Mouse (Mus musculus) thymus, postnatal 0 days (tissue): Measurements from ENCODE around the gene Iqcf4. TPM values are rescaled to one million over a fixed set of nuclear protein-coding genes. Genes with fewer than 3 reads are reported as not detected.
"Not testable (repeated sequence)": the region's sequence is repeated elsewhere in the genome, so short reads cannot be mapped to it uniquely, and the experiment has no call there.

ENCODE experiments used
- DNase-seq: peaks from one replicate; pipeline ENCODE4 v3.0.0-alpha.2; 2015; ENCODE audit warnings: low spot score
- polyA plus RNA-seq: library from polyadenylated mRNA; unstranded; fragments of >200 nt; fragmentation: Nextera tagmentation; extraction: Ambion mirVana; gene quantifications from 2 replicates; pipeline ENCODE4 v1.2.1, GENCODE M21; 2015

Gene Iqcf4
- polyA plus RNA-seq: not detected in 2 replicates

DNA sequence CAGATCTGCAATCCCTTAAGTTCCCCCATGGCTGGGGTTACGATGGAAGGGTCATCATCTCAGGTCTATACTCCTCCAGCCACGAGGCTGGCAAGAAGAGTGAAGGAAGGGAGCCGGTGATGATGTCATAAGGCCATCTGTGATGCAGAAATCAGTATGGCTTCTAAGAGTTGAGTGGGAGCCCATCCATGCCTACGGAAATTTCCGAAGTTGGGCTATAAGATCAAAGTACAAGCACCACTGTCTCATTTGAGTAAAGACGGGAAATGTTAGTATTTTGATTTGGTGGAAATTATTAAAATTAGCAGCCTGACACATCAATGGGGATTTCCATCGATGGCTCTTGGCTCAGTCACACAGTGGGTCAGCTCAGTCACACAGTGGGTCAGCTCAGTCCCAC lies at the start of gene Iqcf4:
TSS of gene Iqcf4 (minus strand) at position 101 of the 400 bp plus-strand sequence.
- no peak for DNase-seq

DNA sequence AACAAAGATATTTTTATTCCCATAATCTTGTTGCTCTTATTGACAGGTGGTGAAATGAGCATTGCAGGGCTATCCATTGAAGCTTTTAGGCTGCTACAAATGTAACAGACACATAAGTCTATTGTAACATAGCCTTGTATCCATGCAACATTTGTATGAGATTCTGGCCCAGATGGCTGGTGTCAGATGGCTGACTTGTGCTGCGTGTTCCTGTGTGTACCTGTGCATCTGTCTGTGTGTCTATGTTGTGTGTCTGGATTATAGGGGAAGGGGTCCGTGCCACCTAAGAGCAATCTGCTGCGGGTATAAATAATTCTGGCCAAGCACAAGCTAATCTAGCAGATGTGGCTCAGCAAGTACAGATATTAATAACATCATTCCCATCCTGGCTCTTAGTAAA lies 46.7 kb upstream of the Iqcf4 start:
- DNase-seq: no peak

DNA sequence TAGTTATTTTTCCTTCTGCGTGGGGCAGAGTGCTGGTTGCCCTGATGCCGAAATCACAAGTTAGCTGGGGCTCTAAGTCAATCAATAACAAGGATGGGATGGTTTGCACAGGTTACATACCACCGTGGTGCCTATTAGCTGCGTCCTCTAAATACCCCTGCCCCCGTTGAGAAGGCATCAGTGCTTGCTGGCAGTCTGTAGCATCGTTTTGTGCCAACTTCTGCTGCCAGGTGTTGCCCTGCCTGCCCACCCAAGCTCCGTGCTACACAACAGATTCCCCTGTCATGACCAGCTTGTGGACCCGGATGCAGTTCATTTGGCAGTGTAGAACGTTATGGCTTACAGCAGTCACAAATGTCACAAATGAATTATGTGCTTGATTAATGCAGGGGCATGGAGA lies 45.5 kb upstream of the Iqcf4 start:
- no peak for DNase-seq

DNA sequence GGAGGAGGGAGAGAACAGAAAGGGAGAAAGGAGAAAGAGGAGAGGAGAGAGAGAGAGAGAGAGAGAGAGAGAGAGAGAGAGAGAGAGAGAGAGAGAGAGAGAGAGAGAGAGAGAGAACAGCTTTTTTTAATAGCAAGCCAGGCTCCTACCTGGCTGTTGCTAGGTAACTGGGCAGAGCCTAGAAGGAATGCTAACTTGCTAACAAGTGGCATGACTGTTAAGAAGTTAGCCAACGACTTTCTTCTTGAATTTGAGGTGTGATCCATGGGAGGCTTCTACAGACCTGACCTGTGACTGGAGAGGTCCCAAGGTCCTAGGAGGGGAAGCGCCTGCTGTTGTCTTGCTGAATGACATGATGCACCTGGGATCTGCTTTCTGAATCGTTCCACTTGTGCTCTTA lies 43.8 kb upstream of the Iqcf4 start:
- no peak for DNase-seq

DNA sequence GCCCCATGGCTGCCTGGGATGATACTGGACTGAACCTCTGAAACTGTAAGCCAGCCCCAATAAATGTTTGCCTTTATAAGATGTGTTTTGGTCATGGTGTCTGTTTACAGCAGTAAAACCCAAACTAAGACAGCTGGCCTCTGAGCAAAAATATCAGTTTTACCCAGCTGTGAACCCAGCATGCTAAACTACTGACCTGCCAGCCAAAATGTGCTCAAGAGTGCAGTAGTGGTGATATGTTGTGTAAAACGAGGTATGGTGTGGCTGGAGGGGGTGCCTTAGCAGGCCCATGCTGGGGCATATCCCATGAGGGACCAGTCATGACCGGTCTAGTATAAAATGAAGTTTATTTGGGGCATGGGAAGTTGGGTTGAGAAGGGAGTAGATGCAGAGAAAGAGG lies 43.2 kb upstream of the Iqcf4 start:
- no peak for DNase-seq

DNA sequence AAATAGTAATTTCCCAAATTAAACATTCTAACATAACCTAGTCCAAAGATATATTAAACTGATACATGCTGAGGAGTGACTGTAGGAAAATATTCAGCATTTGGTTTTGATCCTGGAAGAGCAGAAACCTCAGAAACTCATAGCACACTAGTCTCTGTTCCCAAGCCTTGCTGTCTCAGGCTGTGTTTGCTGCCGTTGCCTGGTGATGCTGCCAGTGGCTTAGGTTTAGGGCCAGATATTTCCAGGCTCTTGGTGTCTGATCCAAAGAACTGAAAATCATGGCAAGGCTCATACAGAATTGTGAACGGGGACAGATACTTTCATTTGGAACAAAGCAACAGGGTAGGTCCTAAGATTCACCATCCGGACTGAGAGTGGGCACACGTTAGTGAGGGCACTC lies 39.9 kb upstream of the Iqcf4 start:
- no peak for DNase-seq

DNA sequence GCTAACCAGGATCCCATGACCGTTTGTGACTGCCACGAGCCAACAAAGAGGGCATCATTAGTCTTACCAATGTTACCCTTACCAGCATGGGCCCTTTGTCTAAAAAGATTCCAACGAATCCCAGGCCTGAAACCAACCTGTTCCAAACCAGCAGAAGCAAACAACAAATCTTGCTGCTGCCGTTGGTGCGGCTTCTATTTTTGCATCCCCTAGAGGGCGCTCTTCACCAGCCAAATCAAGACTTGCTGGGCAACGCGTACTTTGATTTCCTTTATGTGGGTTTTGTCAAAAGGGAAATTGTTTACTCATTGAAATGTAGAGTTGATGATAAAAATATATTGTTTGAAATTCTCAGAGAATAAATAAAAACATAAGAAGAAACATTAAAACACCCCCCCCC lies 29.8 kb upstream of the Iqcf4 start:
- peak; percentile 38 for DNase-seq

DNA sequence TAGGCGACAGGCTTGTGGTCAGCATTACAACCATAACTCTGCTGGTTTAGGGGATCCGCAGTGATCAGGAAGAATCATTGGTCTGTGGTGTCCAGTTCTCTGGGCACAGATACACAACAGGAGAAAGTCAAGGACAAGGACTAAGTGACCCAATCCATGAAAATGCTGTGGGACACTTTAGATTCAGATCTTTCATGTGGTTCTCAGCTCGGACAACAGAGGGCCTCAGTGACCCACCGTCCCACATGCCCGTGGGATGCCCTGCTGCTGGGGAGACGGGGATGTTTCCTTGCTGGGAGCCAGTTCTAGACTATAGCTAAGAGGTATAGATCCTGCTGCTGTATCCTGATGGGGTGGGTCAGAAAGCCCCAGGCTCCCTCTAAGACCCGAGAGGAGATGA lies 27.7 kb upstream of the Iqcf4 start:
- DNase-seq: no peak

DNA sequence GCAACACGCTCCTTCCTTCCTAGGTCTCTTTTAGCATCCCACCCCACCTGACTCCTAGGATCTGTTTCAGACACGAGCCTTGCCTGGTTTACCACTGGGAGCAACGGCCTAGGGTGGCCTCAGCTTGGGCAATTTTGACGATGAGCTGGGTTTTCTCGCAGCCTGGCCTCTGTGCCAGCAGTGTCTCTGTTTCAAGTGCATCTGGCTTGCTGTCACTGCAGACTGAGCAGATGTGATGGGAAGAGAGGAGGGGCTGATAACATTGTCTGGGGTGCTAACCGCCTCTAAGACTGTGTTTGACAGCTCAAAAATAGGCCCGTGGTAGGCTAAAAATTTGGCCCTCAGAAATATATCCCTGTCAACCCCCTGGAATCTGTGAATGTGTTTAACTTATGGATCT lies 25.0 kb upstream of the Iqcf4 start:
- no peak for DNase-seq

DNA sequence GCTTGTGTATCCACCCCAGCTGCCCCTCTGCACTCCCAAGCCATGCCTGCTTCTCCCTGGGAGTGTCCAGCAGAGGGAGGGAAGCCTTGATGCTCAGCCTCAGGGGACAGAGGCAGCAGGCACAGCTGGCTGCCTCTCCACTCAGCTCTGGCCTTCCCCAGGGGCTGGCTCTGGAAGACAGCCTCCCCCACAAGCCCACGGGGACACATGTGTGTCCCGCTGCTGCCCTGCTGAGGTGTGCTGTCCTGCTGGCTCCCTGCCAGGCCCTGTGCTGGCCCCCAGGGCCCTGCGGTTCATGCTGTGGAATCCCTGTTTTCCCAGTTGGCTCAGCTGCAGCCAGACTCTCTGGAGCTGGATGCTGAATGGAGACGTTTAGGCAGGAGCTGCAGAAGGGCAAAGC lies 24.6 kb upstream of the Iqcf4 start:
- DNase-seq: not testable (repeated sequence)

DNA sequence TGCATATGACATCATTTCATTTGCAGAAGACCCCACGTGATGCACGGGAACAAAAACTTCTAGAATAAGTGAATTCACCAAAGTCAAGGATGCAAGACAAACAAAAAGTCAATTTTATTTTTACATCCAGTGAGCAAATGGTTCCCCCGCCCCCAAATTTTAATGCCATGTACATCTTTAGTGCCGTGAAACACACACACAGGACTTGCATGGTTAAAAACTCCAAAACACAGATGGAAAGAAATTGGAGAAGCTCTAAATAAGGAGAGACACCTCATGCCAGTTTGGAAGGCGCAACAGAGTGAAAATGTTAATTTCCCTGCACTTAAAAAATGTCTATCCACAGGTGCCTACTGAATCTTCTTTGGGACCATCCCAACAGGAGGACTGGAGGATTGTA lies 21.4 kb upstream of the Iqcf4 start:
- no peak for DNase-seq

DNA sequence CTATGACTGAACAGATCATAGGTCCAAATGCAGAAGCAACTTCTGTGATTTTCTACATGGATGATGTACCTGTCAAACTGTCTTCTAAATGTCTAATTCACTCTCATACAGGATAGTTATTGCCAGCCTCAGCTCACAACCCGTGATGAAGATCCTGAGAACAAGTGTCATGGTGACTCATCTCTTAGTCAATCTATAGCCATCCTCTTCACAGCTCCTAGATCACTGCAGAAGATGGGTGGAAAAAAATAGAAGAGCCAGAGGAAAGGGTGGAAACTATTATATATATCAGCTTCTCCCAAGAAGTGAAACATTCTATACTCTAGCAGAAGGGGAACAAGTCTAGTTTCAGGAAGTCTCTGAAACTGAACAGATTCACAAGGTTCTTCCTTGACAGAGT lies 11.8 kb upstream of the Iqcf4 start:
- DNase-seq: no peak

DNA sequence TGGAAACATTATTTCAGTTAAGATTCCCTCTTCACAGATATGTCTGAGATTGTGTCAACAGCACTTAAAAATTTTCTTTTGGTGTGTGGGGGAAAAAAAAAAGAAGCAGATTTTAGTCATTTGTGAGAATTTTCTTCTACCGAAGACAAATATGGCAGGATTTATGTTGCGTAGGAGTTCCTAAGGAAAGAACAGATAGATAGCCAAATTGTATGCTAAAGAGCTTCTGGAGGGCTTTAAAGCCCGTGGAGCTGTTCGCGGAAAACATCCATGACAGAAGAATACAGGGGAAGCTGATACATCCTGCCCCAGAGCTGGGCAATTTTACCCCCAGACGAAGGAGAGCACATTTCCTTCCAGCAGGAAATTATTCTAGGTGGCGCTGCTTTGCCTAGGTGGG lies 9.2 kb upstream of the Iqcf4 start:
- DNase-seq: no peak

DNA sequence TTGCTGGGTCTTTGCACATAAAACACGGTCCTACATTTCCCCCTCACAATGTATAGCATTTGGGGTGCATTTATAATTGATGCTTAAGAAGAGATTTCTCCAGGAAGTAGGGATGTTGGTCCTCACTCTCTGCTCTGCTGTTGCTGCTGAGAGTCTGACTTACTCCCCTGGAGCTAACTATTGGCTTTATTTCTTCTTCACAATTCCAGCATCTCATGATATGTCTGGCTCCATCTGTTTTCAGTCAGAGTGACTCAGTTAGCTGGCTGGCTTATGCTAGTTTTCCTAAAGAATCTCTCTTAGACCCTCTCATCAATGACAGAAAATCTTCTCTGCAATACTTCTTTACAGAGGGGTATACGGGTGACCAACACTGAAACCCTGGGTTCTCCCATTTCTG lies 5.3 kb upstream of the Iqcf4 start:
- DNase-seq: no peak

DNA sequence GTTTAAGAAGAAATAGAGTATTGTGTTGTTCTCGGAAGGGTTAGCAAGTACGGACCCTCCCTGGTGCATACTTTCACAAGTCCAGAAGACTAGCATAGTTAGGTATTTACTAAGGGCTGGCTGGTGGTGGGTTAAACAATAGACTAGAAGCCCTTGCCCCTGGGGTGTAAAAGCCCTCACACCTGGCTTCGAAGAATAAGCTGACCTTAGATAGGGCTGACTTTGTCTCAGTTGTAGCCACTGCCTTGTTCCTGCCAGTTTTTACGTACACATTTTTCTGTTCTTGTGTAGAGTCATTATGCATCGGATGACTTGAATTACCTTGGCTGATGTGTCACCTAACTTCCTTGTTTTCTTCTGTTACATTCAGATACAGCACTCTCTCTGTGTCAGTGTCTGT lies 2.6 kb upstream of the Iqcf4 start:
- no peak for DNase-seq

DNA sequence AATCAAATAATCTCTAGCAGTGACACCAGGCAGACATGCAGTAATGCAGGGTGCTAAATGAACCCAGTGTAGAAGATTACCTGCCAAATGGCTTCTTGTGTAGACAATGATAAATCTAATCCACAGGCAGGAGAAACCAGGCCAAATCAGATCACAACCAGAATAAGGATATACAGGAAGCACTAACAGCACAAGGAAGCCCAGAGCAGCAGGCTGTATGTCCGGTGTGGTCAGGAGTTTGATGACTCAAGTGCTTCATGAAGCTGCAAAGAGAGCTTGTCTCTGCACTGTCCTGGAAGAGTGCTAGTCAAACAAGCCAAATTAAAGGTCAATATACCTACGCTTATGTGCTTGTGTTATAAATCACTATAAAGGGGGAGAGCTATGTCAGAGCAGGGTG lies 1.4 kb upstream of the Iqcf4 start:
- no peak for DNase-seq

DNA sequence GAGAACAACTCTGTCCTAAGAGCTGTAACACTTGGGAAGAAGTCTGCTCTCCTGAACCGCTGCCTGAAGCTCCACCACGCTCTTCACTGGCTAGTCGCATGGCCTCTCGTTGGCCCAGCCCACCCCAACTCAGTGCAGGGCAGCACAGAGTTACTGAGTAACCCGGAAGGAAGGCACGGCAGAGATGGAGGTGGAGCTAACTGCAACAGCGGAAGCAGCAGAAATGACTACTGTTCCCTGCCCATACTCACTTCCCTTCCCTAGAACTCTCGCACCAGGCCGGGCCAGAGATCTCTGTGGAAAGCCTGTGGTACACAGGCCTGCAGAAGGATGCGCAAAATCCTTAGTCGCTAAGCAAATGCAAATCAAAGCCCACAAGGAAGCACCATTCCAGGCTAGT lies 4.4 kb downstream of the Iqcf4 start:
- DNase-seq: no peak

DNA sequence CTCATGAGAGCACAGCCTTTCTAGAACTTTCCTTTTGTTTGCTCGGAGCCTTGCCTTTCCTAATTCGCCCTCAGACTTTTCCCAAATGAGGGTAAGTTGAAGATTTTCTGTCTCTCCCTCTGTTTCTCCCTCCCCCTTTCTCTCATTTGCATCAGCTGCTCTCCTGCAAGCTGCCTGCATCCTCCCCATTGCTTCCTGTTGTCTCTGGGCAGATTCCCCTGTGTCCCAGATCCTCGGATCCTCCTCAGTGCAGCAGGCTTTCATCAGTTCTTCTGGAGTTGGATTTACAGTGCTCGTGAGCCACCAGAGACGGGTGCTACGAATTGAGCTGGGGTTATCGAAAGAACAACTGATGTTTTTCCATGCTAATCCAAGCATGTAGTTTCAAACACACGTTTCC lies 6.8 kb downstream of the Iqcf4 start:
- no peak for DNase-seq

DNA sequence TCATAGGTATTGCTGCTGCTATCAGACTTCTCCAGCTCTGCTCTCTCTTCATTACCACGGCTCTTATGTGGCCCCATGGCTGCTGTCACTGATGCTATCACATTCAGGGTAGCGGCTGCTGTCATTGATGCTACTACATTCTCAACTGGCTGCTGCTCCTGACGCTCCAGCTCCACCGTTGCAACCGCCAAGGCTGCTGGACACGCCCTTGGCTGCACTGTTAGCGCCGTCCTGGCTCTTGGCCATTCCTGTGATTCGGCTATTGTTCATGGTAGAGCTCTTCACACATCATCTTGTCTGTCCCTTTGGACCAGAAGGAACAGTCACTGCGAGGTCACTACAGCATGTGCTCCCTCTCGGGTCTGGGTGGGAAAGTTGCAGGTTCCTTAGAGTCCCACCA lies 8.5 kb downstream of the Iqcf4 start:
- DNase-seq: no peak

DNA sequence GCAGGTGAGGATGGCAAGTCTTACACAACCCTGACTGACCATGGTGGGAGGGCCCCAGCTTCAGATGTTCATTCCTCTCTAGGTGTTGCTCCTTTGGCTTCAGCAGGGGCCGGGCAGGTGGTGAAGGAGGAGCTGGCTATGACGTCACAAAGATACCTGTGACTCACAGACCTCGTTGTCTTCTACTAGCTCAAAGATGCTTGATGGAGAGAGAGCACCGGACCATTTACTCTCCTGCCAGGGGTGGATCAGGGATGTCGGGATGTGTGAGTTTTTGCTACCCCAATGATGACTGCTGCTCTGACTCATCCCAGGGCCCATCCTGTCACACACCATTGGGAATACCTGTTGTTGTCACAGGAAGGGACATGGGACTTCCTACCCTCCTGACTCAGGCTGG lies 9.3 kb downstream of the Iqcf4 start, which contains the start of gene Iqcf3:
TSS of gene Iqcf3 (minus strand) at position 101 of the 400 bp plus-strand sequence.
- no peak for DNase-seq

DNA sequence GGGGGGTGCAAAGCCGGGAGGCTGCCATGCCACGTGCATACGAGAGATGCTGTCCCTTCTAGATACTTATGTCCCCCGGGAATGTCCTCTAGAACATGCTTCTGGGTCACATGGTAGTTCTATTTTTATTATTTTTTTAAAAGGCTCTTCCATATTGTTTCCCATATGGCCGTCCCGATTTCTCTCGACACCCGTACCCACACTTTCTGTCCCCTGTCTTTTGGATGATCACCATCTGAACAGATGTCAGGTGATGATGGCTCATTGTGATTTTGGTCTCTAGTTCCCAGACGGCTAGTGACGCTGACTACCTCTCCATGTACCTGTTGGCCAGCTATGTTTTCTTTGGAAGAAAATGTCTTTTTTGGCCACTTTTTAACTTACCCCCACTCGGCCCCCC lies 35.8 kb downstream of the Iqcf4 start:
- no peak for DNase-seq

DNA sequence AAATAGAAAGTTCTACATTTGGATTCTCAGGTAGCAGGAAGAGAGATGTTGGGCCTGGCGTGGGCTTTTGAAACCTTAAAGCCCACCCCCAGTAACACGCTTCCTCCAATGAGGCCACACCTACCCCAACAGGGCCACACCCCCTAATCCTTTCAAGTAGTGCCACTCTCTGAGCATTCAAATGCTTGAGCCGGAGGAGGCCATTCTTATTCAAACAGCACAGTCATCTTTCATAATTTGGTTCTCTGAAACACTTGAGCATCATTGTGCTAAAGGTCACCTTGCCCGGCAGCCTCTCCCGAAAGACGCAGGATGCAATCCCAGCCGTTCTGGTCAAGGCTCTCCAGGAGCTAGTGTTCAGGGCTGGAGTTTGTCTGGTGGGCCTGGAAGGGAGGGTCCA lies 36.5 kb downstream of the Iqcf4 start:
- DNase-seq: no peak

DNA sequence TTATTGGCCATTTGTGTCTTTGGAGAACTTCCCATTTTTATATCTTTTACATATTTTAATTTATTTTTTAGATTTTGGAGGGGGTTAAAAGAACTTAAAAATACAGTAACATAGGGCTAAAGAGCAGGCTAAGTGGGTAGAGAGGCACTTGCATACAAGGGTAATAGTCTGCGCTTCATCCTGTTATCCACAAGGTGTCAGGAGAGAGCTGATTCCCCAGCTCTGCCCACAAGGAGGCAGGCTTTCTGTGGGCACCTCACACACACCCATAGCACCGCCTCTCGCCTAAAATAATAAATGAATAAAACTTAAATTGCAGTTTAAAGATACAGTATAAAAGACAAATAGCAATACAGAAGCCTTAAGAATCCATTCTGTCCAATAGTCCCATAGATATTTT lies 39.0 kb downstream of the Iqcf4 start:
- peak; percentile 60 for DNase-seq

DNA sequence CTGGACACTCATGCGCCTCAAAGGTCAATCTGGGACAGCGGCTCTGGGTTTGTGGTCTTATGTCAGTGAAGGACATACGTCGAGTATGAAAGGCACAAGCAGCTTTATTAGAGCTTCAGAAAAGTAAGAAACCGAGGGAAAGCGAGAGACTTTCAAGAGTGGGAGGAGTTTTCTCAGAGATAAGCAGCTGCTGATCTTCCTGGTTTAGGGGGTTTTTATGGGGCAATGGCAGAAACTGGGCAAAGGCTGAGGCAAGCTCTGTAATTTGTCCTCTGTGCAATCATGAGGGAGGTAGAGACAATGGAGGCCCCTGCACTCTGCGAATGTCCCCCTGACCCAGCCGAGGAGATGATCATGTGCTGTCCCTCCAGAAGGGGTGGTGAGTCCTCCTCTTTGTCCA lies 50.9 kb downstream of the Iqcf4 start:
- no peak for DNase-seq

DNA sequence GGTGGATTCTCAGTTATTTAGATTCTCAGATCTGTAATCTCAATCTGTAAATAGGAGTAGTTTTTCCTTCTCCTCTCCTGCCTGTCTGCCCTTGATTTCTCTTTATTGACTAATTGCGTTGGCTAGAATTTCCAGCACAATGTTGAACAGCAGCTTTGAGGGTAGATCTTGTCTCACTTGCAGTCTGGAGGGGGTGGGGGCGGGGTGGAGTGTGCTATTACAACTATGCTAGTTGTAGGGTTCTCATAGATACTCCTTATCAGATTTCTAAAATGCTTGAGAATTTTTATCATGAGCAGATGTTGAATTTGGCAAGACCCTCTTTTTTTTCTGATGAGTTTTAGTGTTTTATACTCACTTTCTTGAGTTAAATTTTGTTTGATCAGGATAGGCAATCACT lies 51.4 kb downstream of the Iqcf4 start:
- DNase-seq: no peak
